Mouse (Mus musculus) retina, embryonic 14.5 days (tissue): ENCODE results near the gene Relch.
"Not testable (repeated sequence)": the region's sequence is repeated elsewhere in the genome, so short reads cannot be mapped to it uniquely, and the experiment has no call there.

Source experiments
- DNase-seq: peaks from one replicate; pipeline ENCODE4 v3.0.0-alpha.2; 2015; ENCODE audit warnings: low spot score

Relch gene

GRCm38 (mm10) chr1:105663171-105663961 is at the start of gene Relch, which contains the start of gene Pign:
TSS of gene Relch (plus strand) at chr1:105663861.
TSS of gene Pign (minus strand) at chr1:105663677.
- DNase-seq = peak; percentile 100

- DNase-seq = peak; percentile 81
These were observed 33.2 kb upstream of the Relch start for GRCm38 (mm10) chr1:105630481-105630880.

GRCm38 (mm10) chr1:105644093-105644492 is 19.6 kb upstream of the Relch start:
- DNase-seq = no peak

- DNase-seq = no peak
These were observed 13.0 kb upstream of the Relch start for GRCm38 (mm10) chr1:105650650-105651049.

GRCm38 (mm10) chr1:105653981-105654380 is 9.7 kb upstream of the Relch start:
- no peak for DNase-seq

- DNase-seq = peak; percentile 86
These were observed 3.6 kb upstream of the Relch start for GRCm38 (mm10) chr1:105660015-105660414.

- no peak for DNase-seq
These were observed 866 bp upstream of the Relch start for GRCm38 (mm10) chr1:105662820-105663170.

- peak; percentile 42 for DNase-seq
These were observed 526 bp downstream of the Relch start for GRCm38 (mm10) chr1:105663962-105664812.

- no peak for DNase-seq
These were observed 6.0 kb downstream of the Relch start for GRCm38 (mm10) chr1:105669700-105670099.

- no peak for DNase-seq
These were observed 11.1 kb downstream of the Relch start for GRCm38 (mm10) chr1:105674763-105675162.

- DNase-seq = peak; percentile 26
These were observed 16.9 kb downstream of the Relch start for GRCm38 (mm10) chr1:105680587-105680986.

GRCm38 (mm10) chr1:105685501-105685900 is 21.8 kb downstream of the Relch start:
- no peak for DNase-seq

- no peak for DNase-seq
These were observed 31.9 kb downstream of the Relch start for GRCm38 (mm10) chr1:105695581-105695980.

- DNase-seq = no peak
These were observed 37.4 kb downstream of the Relch start for GRCm38 (mm10) chr1:105700984-105701530.

- no peak for DNase-seq
These were observed 45.8 kb downstream of the Relch start for GRCm38 (mm10) chr1:105709415-105709814.

GRCm38 (mm10) chr1:105711227-105711626 is 47.6 kb downstream of the Relch start:
- peak; percentile 55 for DNase-seq

GRCm38 (mm10) chr1:105712822-105713221 is 49.2 kb downstream of the Relch start:
- no peak for DNase-seq

- no peak for DNase-seq
These were observed 54.7 kb downstream of the Relch start for GRCm38 (mm10) chr1:105718358-105718757.

GRCm38 (mm10) chr1:105729246-105729645 is 65.6 kb downstream of the Relch start:
- DNase-seq = not testable (repeated sequence)

GRCm38 (mm10) chr1:105735318-105735717 is 71.7 kb downstream of the Relch start:
- DNase-seq = peak; percentile 7

- DNase-seq = no peak
These were observed 74.7 kb downstream of the Relch start for GRCm38 (mm10) chr1:105738334-105738733.

GRCm38 (mm10) chr1:105739493-105739892 is 75.8 kb downstream of the Relch start:
- no peak for DNase-seq

- no peak for DNase-seq
These were observed 78.8 kb downstream of the Relch start for GRCm38 (mm10) chr1:105742481-105742880.
